Mouse (Mus musculus): ENCODE measurements around the gene Prdm5.

The Prdm5 gene

DNA sequence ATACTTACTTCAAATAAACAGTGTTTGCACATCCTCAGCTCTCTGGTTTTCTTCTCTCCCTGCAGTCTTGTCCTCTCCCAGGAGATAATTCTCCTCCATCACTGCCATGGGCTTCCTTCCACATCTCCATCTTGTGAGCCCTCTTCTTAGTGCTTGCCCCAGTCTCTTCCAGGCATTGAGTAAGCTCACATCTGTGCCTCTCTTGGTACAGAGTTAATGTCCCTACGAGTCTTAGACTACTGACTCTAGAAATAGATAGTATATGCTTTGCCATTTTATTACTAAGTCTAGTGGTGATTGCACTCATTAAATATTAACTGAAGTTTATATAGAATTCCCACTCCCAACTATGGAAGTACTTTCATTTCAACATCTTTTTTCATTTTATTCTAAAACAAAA is 154.0 kb downstream of the Prdm5 start:
- no peak for DNase-seq (ENCODE audit: low spot score in 2 of 2)

DNA sequence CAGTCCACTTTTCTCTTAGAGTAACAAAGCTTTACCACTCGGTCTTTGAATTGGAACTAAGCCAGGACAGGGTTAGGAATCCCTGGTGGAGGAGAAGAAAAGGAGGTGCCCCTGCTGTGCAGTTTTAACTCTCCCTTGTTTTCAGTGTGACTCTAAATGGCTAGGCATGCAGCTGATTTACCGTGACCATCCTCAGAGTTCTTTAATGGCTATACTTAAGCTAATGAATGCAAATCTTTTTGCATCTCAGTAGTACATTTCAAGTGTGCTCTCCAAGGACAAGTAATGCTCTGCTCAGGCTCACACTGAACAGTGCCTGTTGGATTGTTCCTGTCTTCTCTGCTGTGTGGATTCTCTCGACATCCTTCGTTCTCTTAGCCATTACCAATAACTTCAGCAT is 154.4 kb downstream of the Prdm5 start:
- no peak for DNase-seq (ENCODE audit: low spot score in 2 of 2)

DNA sequence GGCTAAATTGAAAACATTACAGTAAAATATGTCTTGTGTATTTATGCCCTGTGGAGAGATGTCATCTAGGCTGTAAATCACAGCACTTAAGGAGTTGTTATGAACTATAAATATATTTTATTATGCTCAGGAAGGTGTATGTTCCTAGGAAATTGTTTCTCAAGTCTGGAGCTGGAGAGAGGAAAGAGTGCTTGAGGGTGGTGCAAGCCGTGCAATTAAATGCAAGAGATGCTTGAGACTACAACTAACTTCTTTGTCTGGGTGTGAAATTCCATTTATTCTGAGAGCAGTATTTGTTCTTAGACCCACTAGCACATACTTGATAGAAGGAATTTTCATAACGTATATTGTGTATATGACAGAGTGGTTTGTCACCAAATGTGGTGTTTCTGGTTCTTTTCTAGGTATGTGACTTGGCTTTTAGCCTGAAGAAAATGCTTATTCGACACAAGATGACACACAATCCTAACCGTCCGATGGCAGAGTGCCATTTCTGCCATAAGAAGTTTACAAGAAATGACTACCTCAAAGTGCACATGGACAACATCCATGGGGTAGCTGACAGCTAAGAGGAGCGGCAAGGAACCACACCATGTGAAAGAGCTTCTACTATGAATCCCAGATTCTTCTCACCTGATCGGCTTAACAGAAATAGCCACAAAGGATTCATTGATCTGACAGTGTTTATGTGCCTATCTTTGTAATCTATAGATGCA is 156.9 kb downstream of the Prdm5 start:
- no peak for DNase-seq (ENCODE audit: low spot score in 2 of 2)

DNA sequence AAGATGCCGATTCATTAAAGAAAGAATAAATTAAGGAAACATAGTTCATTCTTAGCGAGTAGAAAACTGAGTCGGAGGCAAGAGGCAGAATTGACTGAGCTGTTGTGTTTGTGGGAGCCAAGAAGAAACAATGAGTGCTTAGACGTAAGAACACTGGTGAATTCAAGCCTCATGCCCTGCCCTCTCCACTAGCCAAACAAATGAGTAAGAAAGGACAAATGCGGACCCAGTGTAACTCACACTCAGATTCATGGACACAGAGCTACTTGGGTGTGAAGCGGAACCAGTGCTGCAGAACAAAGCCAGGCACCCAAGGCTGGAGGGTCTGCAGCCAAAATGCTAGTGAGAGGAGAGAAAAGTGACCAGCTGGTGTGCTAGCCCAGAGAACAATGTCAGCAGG is 171.7 kb downstream of the Prdm5 start:
- DNase-seq (ENCODE audit: low spot score in 2 of 2), result no peak

DNA sequence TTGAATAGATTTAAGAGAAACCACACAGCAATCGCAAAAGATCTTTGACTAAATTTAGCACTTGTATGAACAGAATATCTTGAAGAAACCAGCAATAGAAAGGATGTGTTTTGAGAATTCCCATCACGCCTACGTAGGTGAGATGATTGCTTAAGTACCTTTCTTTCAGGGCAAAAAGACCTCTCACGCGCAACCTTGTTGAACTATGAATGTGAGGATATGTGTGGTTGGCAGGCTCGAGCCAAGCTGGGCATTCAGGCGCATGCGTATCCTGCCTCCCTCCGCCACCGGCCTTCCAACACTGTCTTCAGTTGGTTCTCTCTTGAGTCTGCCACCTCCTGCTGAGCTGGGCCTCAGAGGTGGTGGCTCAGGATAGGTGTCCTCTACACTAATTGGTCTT is 173.5 kb downstream of the Prdm5 start, which contains the start of gene 4930544G11Rik:
TSS of gene 4930544G11Rik (plus strand) at position 301 of the 400 bp plus-strand sequence.
- no peak for DNase-seq (ENCODE audit: low spot score in 2 of 2)

DNA sequence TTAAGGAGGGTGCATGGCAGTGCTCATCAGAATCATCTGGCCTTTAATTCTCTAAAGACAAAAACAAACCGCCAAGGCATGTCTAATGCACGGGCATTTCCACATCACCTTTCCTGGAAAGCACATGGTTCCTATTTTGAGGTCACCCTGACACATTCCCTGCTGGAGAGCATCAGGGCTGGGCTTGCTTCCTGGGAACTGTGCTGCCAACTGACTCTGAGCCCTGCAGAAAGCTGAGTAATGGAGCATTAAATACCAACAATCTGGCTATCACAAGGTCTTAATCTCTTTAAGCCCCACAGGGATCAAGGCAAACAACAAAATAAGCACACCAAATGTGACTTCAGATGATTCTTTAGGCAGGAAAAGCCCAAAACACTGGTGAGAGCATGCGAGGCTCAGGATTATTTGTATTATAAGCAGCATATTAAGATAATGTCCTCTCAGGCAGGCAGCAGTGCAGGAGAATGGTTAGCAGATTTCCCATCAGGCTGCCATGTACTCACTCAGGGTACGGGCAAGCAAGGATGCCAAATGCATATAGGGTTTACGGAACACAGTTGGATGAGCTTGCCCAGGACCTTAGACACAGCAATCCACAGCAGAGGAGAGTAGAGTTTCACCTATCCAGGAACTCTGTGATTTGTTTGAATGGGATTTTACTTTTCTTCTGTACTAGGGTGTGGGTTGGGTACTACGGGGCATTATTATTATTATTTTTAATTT is 190.8 kb downstream of the Prdm5 start:
- DNase-seq (ENCODE audit: low spot score in 2 of 2), result no peak

DNA sequence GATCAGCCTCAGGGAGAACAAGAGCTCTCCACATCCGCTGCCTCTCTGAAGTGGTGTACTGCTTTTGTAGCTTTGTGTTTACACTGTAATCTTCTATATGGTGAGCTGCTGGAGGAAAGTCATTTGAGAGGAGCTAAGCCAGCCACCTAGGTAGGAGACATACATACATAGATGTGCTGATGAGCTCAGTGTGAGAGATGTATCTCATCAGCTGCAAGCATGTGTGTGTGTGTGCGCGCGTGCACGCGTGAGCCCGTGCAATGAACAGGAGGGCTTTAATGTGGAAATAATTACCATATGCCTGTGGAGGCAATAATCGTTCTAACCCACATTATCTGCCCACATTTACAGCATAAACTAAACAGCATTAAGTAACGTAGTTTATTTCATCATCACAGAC is 191.6 kb downstream of the Prdm5 start:
- no peak for DNase-seq (ENCODE audit: low spot score in 2 of 2)

Measured in frontal cortex, postnatal 25 days (tissue).